Mouse (Mus musculus) stomach, embryonic 15.5 days (tissue): ENCODE data around the gene Clec4a1. TPM values are rescaled to one million over a fixed set of nuclear protein-coding genes. Genes with fewer than 3 reads are reported as not detected.

Source experiments
- ATAC-seq: fragments of 200-750 bp; cut with Nextera tagmentation; 2 replicates; pipeline ENCODE4 v1.8.0; 2017; ENCODE audit warnings: low read depth, moderate number of reproducible peaks, moderate TSS enrichment; ENCODE audit not compliant: insufficient read depth, low FRiP score
- H3K27ac ChIP-seq: fragments of 300-500 bp; sonication (generic); 2 replicates; pipeline ENCODE4 v1.5.1; 2015; ENCODE audit warnings: mild to moderate bottlenecking, inconsistent platforms
- H3K27me3 ChIP-seq: fragments of 300-500 bp; sonication (generic); replicated peaks from 2 replicates; pipeline ENCODE4 v1.6.1; 2015; ENCODE audit warnings: inconsistent platforms
- H3K36me3 ChIP-seq: fragments of 300-500 bp; sonication (generic); 2 replicates; pipeline ENCODE4 v1.6.1; 2015; ENCODE audit warnings: inconsistent platforms
- H3K4me1 ChIP-seq: fragments of 300-500 bp; sonication (generic); 2 replicates; pipeline ENCODE4 v1.6.1; 2015; ENCODE audit warnings: inconsistent platforms
- H3K4me2 ChIP-seq: fragments of 300-500 bp; sonication (generic); 2 replicates; pipeline ENCODE4 v1.6.1; 2015; ENCODE audit warnings: mild to moderate bottlenecking, inconsistent platforms
- H3K4me3 ChIP-seq: fragments of 300-500 bp; sonication (generic); replicated peaks from 2 replicates; pipeline ENCODE4 v1.5.1; 2015; ENCODE audit warnings: inconsistent platforms
- H3K9ac ChIP-seq: fragments of 300-500 bp; sonication (generic); 2 replicates; pipeline ENCODE4 v1.6.1; 2015; ENCODE audit warnings: inconsistent platforms
- H3K9me3 ChIP-seq: fragments of 300-500 bp; sonication (generic); 2 replicates; pipeline ENCODE4 v1.6.1; 2016; ENCODE audit warnings: inconsistent platforms
- WGBS: fragments of 180-500 bp; shearing (Covaris S2); methylation state at CpG from one replicate; pipeline ENCODE4 v1.1.7; 2015; 5-methylcytosine and 5-hydroxymethylcytosine counted together
- polyA plus RNA-seq: library from polyadenylated mRNA; unstranded; fragments of >200 nt; fragmentation: Nextera tagmentation; extraction: Ambion mirVana; gene quantifications from 2 replicates; pipeline ENCODE4 v1.2.1, GENCODE M21; 2015

Gene Clec4a1
- polyA plus RNA-seq: 4.8 and 7.6 TPM in 2 replicates

DNA sequence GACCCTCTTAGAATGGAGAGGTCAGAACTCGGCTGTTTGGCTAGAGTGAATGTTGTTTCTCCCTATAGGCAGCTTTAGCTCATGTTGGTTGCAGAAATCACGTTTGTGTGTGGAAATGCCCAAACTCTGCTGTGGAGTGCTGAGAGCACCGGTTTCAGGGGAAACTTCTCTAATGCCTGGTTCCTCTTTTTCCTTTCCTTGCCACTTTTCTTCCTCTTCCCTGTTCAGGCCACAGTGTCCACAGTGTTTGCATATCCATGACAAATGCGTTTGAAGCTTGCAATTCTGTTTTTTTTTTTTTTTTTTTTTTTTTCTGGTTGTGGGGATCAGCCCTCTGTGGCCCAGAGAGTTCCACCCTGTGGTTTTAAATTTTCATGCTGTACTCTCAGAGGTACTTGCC, at the start of gene Clec4a1:
TSS of gene Clec4a1 (plus strand) at position 398 of the 400 bp plus-strand sequence.
- WGBS: 37% methylated on average over 4 of the region's 4 CpGs
- no peaks in the 10 kb centered on the region for H3K9me3 ChIP-seq
- 0 out of 2 replicates have a peak within 1 kb of the TSS, but pooled peaks have one; percentile 8 for H3K27ac ChIP-seq
- H3K4me1 ChIP-seq: no peaks in the 10 kb centered on the region
- ATAC-seq: no peak
- no peak within 1 kb of the TSS for H3K4me3 ChIP-seq
- H3K27me3 ChIP-seq: no peaks in the 10 kb centered on the region
- no peak within 1 kb of the TSS for H3K4me2 ChIP-seq
- H3K9ac ChIP-seq: no peak within 1 kb of the TSS
- no peaks in the 10 kb centered on the region for H3K36me3 ChIP-seq

DNA sequence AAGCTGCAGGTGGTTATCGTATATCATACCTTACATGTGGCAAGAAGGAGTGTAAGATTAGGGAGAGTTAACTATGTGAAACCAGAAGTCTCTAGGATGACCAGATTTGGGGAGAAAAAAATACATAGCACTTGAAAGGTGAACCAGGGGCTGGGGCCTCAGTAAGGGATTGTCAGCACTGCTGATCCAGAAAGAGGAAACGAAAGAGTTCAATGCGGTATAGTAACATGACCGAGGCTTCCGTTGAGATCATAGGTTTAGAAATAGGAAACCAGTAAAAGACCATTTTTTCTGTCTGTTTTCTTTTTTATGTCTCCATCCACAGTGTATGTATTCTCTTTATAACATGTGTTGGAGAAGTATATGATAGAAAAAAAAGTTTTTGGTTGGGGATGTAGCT, 48.8 kb upstream of the Clec4a1 start:
- H3K36me3 ChIP-seq: no peaks in the 10 kb centered on the region
- H3K9me3 ChIP-seq: no peaks in the 10 kb centered on the region
- no peak for ATAC-seq
- 89% methylated on average over 5 of the region's 5 CpGs for WGBS
- H3K4me3 ChIP-seq: no peak overlapping the region
- no peak overlapping the region for H3K4me2 ChIP-seq
- no peaks in the 10 kb centered on the region for H3K27me3 ChIP-seq
- H3K27ac ChIP-seq: no peak overlapping the region
- peaks cover 5% of the 10 kb centered on the region; the same call in 1 of the 2 replicates for H3K4me1 ChIP-seq
- no peak overlapping the region for H3K9ac ChIP-seq

DNA sequence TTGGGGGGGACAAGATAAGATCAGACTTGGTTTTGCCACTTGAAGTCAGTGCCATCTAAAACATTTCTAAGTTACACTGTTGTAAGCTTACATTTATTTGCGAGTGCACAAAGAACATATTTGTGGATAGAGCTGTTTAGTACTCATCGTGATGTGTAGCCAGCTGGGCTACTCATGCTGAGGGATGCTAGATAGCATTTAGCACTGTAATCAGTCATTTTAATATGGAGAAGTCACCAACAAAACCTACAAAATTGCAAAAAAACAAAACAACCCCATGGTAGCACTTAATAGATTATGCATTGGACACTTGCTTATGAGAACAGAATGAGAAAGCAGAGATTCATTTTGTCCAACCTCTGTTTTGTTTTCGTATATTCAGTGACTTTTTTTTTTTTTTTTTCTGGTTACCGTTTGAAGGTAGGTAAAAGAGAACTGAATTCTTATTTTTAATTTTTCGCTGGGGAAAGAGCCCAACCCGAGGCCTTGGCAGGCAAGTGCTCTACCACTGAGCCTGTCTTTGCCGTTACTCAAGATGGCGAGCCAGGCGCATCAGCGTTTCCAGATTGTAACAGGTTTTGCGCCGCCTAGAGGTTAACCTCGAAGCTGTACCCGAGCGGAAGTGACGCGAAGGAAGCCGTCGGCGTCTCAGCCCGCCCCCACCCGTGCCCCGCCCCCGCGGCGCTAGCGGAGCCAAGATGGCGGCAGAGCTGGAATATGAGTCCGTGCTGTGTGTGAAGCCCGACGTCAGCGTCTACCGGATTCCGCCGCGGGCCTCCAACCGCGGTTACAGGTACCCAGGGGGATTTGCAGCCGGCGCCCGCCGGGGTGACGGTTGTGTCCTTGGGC, 47.6 kb upstream of the Clec4a1 start, which contains the start of gene Necap1:
TSS of gene Necap1 (plus strand) at position 604 of the 849 bp plus-strand sequence.
- H3K27ac ChIP-seq: peak within 1 kb of the TSS; percentile 88
- peaks cover 5% of the 10 kb centered on the region; the same call in 1 of the 2 replicates for H3K4me1 ChIP-seq
- no peaks in the 10 kb centered on the region for H3K27me3 ChIP-seq
- peak within 1 kb of the TSS; percentile 95 for H3K4me3 ChIP-seq
- H3K36me3 ChIP-seq: no peaks in the 10 kb centered on the region
- peak; percentile 96 for ATAC-seq
- WGBS: 6% methylated on average over 43 of the region's 43 CpGs
- H3K4me2 ChIP-seq: peak within 1 kb of the TSS; percentile 54
- H3K9ac ChIP-seq: peak within 1 kb of the TSS; percentile 71
- no peaks in the 10 kb centered on the region for H3K9me3 ChIP-seq

DNA sequence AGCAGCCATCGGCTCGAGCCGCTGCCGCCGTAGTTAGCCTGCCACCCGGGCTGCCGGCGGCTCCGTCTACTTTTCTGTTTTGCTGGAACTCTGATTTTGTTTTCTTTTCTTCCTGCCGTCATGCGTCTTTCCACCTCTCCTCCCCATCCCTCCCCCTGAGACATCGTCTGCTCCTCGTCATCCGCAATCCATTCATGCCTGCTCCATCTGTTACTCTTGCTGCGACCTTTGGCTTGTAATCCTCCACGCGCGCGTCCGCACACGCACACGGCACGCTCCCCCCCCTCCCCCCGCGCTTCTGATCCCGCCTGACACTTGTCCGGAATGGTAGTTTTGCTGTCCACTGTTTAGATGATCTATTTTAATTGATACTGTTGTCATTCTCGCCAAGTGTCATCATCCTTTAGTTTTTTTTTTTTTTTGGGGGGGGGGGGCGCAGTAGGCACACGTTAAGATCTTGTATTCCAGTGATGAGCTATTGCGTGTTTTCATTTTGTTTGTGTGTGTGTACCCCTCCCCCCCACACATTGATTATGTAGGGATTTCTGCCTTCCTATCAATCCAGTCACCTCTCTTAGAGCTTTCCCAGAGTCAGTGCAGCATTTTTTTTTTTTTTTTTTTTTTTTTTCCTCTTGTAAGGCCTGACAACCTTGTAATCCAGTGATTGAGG, 46.8 kb upstream of the Clec4a1 start:
- Histone ChIP-seq H3K4me1 (peaks cover 5% of the 10 kb centered on the region; the same call in 1 of the 2 replicates), H3K27ac (peak overlapping the region; percentile 88), H3K4me2 (peak overlapping the region; percentile 54), H3K4me3 (peak overlapping the region; percentile 95), H3K36me3 (no peaks in the 10 kb centered on the region), H3K27me3 (no peaks in the 10 kb centered on the region), H3K9me3 (no peaks in the 10 kb centered on the region), H3K9ac (peak overlapping the region; percentile 71)
- WGBS: under 1% methylated on average over 31 of the region's 31 CpGs
- ATAC-seq: peak; percentile 65

DNA sequence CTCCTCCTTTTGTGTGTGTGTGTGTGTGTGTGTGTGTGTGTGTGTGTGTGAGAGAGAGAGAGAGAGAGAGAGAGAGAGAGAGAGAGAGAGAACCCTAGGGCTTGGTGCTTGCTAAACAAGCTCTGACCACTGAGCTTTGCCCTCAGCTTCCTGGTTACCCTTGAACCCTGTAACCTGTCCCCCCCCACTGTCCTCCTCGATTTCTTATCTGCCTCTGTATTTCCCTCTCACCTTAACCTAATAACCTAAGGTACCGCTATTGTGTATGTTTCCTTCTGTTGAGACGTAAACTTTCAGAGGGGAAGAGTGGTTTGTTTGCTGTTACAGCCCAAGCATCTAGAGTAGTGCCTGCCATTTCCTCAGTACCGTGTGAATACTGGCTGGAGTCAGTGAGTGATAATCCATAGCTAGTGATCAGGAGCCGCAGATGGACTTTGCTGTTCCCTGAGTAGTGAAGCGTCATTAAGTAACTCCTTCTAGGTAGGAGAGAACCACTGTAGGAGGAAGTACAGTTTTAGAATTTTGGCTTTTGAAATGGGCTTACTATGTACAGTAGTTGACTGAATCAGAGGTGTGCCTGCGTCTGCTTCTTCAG, 42.4 kb upstream of the Clec4a1 start:
- peaks cover 5% of the 10 kb centered on the region; the same call in 1 of the 2 replicates for H3K4me1 ChIP-seq
- H3K4me2 ChIP-seq: no peak overlapping the region
- H3K9me3 ChIP-seq: no peaks in the 10 kb centered on the region
- no peak overlapping the region for H3K27ac ChIP-seq
- WGBS: 76% methylated on average over 7 of the region's 7 CpGs
- no peak overlapping the region for H3K9ac ChIP-seq
- H3K4me3 ChIP-seq: no peak overlapping the region
- peaks cover 37% of the 10 kb centered on the region for H3K36me3 ChIP-seq
- no peak for ATAC-seq
- no peaks in the 10 kb centered on the region for H3K27me3 ChIP-seq

DNA sequence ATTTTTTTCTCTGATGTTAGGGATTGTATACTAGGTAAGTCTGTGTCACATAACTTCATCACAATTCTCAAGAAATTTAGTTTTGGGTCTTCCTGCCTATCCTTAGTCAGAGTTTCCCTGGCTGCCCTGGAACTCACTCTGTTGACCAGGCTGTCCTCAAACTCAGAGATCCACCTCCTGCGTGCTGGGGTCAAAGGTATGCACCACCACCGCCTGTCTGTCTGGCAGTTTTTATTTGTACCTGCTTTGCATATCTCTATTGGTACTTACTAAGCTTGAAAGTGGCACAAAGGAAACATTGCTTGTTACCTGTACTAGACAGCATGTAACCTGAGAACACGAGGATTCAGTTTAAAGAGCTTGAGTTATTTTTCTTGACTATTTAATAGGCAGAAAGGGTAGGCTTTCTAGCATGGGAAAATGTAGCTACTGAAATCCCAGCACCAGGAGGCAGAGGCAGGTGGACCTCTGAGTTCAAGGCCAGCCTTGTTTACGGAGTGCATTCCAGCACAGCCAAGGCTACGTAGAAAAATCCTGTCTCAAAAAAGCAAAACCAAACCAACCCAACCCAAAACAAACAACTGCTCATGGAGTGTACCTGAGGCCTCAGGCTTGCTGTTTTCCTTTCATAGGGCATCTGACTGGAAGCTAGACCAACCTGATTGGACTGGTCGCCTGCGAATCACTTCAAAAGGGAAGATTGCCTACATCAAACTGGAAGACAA, 41.7 kb upstream of the Clec4a1 start:
- no peaks in the 10 kb centered on the region for H3K9me3 ChIP-seq
- no peak overlapping the region for H3K9ac ChIP-seq
- H3K36me3 ChIP-seq: peaks cover 42% of the 10 kb centered on the region
- H3K4me2 ChIP-seq: no peak overlapping the region
- H3K27ac ChIP-seq: no peak overlapping the region
- WGBS: 71% methylated on average over 7 of the region's 7 CpGs
- no peak for ATAC-seq
- H3K4me3 ChIP-seq: no peak overlapping the region
- H3K4me1 ChIP-seq: peaks cover 5% of the 10 kb centered on the region; the same call in 1 of the 2 replicates
- H3K27me3 ChIP-seq: no peaks in the 10 kb centered on the region

DNA sequence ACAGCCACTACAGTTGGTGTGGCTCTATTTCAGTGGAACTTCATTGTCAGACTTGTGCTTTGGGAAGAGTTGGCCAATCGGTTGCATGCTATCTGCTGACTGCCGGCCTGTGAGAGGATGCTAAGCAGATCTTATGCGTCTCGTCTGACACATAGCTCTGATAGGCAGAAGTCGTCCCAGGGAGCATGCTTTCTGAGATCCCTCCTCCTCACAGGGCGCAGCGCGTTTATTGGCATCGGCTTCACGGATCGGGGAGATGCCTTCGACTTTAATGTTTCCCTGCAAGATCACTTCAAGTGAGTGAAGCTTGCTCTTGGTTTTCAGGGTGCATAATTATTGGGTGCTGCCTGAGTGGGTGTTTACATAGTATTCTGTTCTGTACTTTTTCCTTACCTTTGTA, 40.4 kb upstream of the Clec4a1 start:
- Histone ChIP-seq H3K4me3 (no peak overlapping the region), H3K36me3 (peaks cover 46% of the 10 kb centered on the region), H3K4me1 (peaks cover under 1% of the 10 kb centered on the region; the same call in 1 of the 2 replicates), H3K27me3 (no peaks in the 10 kb centered on the region), H3K4me2 (no peak overlapping the region), H3K27ac (no peak overlapping the region), H3K9me3 (no peaks in the 10 kb centered on the region), H3K9ac (no peak overlapping the region)
- ATAC-seq: no peak
- WGBS: 94% methylated on average over 12 of the region's 12 CpGs

DNA sequence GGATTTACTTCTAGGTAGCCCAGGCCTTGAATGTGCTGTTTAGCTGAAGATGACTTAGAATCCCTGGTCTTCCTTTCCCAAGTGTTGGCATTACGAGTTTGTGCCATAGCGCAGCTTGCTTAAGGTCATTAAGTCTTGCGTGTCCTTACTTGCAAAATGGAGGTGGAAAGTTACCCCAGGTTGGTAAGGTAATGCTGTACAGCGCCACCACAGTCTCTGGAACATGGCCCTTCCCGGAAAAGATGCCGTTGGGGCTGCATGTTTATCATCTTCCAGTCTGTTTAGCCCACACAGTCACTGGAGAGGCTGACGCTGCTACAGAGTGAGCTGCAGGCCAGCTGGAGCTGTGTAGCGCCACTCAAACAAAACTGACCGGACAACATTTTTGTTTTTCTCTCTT, 38.0 kb upstream of the Clec4a1 start:
- Histone ChIP-seq H3K36me3 (peaks cover 68% of the 10 kb centered on the region), H3K4me2 (no peak overlapping the region), H3K27ac (no peak overlapping the region), H3K4me1 (no peaks in the 10 kb centered on the region), H3K9ac (no peak overlapping the region), H3K27me3 (no peaks in the 10 kb centered on the region), H3K4me3 (no peak overlapping the region), H3K9me3 (no peaks in the 10 kb centered on the region)
- 88% methylated on average over 9 of the region's 9 CpGs for WGBS
- ATAC-seq: no peak

DNA sequence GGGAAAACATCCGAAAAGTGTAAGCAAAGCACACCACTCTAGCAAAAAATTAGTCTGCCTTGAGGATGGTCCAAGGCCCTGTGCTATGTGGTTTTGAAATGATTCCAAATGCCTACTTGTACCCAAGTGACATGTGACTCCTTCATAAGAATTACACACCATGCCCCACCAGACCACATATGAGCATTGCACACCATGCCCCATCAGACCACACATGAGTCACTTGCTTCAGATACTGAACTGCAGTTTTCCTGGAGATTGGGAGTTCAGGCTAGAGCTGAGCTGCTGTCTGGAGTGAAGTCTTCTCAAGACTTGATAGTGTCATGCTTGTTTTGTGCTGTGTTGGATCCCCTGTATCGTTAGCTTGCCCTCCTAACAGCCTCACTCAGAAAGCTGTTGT, 32.0 kb upstream of the Clec4a1 start:
- peaks cover 30% of the 10 kb centered on the region for H3K36me3 ChIP-seq
- no peak for ATAC-seq
- H3K9me3 ChIP-seq: no peaks in the 10 kb centered on the region
- no peak overlapping the region for H3K4me3 ChIP-seq
- 86% methylated on average over 2 of the region's 2 CpGs for WGBS
- H3K4me1 ChIP-seq: no peaks in the 10 kb centered on the region
- H3K27me3 ChIP-seq: no peaks in the 10 kb centered on the region
- no peak overlapping the region for H3K27ac ChIP-seq
- H3K9ac ChIP-seq: no peak overlapping the region
- no peak overlapping the region for H3K4me2 ChIP-seq

DNA sequence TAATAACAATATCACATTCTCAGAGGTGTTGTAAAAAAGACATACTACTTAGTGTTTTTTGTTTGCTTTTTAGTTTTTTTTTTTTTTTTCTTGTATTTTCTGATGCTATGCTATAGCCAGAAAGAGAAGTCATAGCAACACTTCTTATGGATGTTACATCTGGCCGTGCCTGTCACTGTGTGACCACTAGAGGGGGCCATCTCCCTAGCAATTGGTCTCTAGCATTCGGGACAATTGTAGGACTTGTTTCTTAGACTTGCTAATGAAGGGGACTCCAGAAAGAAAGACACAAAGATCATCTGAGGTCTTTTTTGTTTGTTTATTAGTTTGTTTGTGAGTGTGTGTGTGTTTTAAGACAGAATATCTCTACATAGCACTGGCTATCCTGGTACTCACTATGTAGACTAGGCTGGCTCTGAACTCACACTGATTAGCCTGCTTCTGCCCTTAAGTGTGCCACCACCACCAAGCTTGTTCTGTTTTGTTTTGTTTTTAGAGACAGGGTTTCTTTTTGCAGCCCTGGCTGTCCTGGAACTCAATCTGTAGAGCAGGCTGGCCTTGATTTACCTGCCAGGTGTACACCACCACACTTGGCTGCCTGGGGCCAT, 29.1 kb upstream of the Clec4a1 start:
- ATAC-seq: no peak
- H3K27ac ChIP-seq: no peak overlapping the region
- H3K36me3 ChIP-seq: peaks cover 13% of the 10 kb centered on the region; the same call in 1 of the 2 replicates
- WGBS: 8% methylated on average over 2 of the region's 2 CpGs
- no peak overlapping the region for H3K4me3 ChIP-seq
- H3K4me2 ChIP-seq: no peak overlapping the region
- no peak overlapping the region for H3K9ac ChIP-seq
- H3K27me3 ChIP-seq: no peaks in the 10 kb centered on the region
- no peaks in the 10 kb centered on the region for H3K4me1 ChIP-seq
- H3K9me3 ChIP-seq: no peaks in the 10 kb centered on the region

DNA sequence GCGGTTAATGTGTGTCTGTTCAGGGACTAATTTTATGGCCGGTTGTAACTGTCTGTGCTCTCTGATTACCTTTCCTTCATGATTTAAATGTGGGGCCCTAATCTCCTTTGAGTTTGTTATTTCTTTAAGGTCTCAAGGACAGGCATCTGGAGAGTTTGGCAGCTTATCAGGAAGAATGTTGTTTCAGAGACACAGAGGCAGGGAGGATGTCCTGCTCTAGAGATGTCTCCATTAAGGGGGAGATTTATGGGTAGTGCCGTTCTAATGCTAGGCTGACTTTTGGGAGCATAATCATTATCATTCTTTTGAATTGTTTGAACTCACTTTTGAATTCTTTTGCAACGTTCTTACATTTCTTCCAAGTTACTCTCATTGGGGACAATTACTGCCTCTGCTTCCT, 1.7 kb upstream of the Clec4a1 start:
- H3K36me3 ChIP-seq: no peaks in the 10 kb centered on the region
- no peak overlapping the region for H3K4me3 ChIP-seq
- no peak for ATAC-seq
- no peak overlapping the region for H3K9ac ChIP-seq
- H3K27ac ChIP-seq: no peak overlapping the region
- no peak overlapping the region for H3K4me2 ChIP-seq
- no peaks in the 10 kb centered on the region for H3K27me3 ChIP-seq
- no peaks in the 10 kb centered on the region for H3K4me1 ChIP-seq
- H3K9me3 ChIP-seq: no peaks in the 10 kb centered on the region
- WGBS: 46% methylated on average over 4 of the region's 4 CpGs
